Mouse (Mus musculus) erythroblast, adult 5-6 weeks (primary cell): ENCODE results near the gene 6820408C15Rik. TPM values are rescaled to one million over a fixed set of nuclear protein-coding genes. Genes with fewer than 3 reads are reported as not detected.

Experiments
- ATAC-seq: replicated peaks from 2 replicates; pipeline ENCODE4 v1.8.0; 2016; ENCODE audit warnings: moderate number of reproducible peaks, mild to moderate bottlenecking, moderate TSS enrichment, inconsistent platforms; ENCODE audit not compliant: poor library complexity, low FRiP score, severe bottlenecking
- total RNA-seq, 2 experiments: library from RNA; stranded (forward) in 1 of 2; stranded (reverse) in 1 of 2; fragments of 150-400 nt in 1 of 2; fragments of 200-764, 138-1000 nt in 1 of 2; gene quantifications; 2 replicates each; pipeline versions ENCODE4 v1.2.3 to v1.2.4; 2015 to 2017; ENCODE audit warnings: low replicate concordance in 2 of 2

6820408C15Rik gene
- total RNA-seq (2015; ENCODE audit: low replicate concordance) (not detected in 2 replicates), total RNA-seq (2017; ENCODE audit: low replicate concordance) (not detected in 2 replicates)

GRCm38 (mm10) chr2:152415287-152415686 is at the start of gene 6820408C15Rik:
6820408C15Rik (plus strand) TSS chr2:152415587.
- no peak for ATAC-seq

- no peak for ATAC-seq
Observed at GRCm38 (mm10) chr2:152367917-152368316, 47.5 kb upstream of the 6820408C15Rik start.

- peak; percentile 42; the same call in 1 of the 2 replicates for ATAC-seq
Observed at GRCm38 (mm10) chr2:152368532-152369140, 46.8 kb upstream of the 6820408C15Rik start.

GRCm38 (mm10) chr2:152372104-152372503 is 43.3 kb upstream of the 6820408C15Rik start:
- no peak for ATAC-seq

- ATAC-seq: no peak
Observed at GRCm38 (mm10) chr2:152372661-152373060, 42.7 kb upstream of the 6820408C15Rik start.

- peak; percentile 83 for ATAC-seq
Observed at GRCm38 (mm10) chr2:152373547-152373946, 41.8 kb upstream of the 6820408C15Rik start.

GRCm38 (mm10) chr2:152375652-152376344 is 39.6 kb upstream of the 6820408C15Rik start:
- no peak for ATAC-seq

GRCm38 (mm10) chr2:152376345-152376741 is 39.0 kb upstream of the 6820408C15Rik start, which contains the start of gene Nrsn2:
Nrsn2 (minus strand) TSS chr2:152376638.
- no peak for ATAC-seq

GRCm38 (mm10) chr2:152384191-152384590 is 31.2 kb upstream of the 6820408C15Rik start:
- ATAC-seq: no peak

GRCm38 (mm10) chr2:152392786-152393185 is 22.6 kb upstream of the 6820408C15Rik start:
- ATAC-seq: peak; percentile 45; the same call in 1 of the 2 replicates

- no peak for ATAC-seq
Observed at GRCm38 (mm10) chr2:152393225-152394017, 22.0 kb upstream of the 6820408C15Rik start.

- no peak for ATAC-seq
Observed at GRCm38 (mm10) chr2:152395271-152395920, 20.0 kb upstream of the 6820408C15Rik start.

- peak; percentile 41 for ATAC-seq
Observed at GRCm38 (mm10) chr2:152396110-152397003, 19.0 kb upstream of the 6820408C15Rik start.

- no peak for ATAC-seq
Observed at GRCm38 (mm10) chr2:152397004-152397589, 18.3 kb upstream of the 6820408C15Rik start.

GRCm38 (mm10) chr2:152397680-152398435 is 17.5 kb upstream of the 6820408C15Rik start, which contains the start of gene Sox12:
Sox12 (minus strand) TSS chr2:152398063.
- ATAC-seq: peak; percentile 67

- ATAC-seq: peak; percentile 86
Observed at GRCm38 (mm10) chr2:152398691-152399090, 16.7 kb upstream of the 6820408C15Rik start.

- ATAC-seq: peak; percentile 34; the same call in 1 of the 2 replicates
Observed at GRCm38 (mm10) chr2:152399122-152399542, 16.3 kb upstream of the 6820408C15Rik start.

GRCm38 (mm10) chr2:152406126-152406525 is 9.3 kb upstream of the 6820408C15Rik start:
- ATAC-seq: peak; percentile 99
